Mouse (Mus musculus): ENCODE results near the gene Gimap9. TPM values are rescaled to one million over a fixed set of nuclear protein-coding genes. Genes with fewer than 3 reads are reported as not detected.
"Not testable (repeated sequence)": the region's sequence is repeated elsewhere in the genome, so short reads cannot be mapped to it uniquely, and the experiment has no call there.

Gene Gimap9
- polyA plus RNA-seq, 1 experiment from 2014 or later: 7.5 TPM

- not testable (repeated sequence) for H3K27ac ChIP-seq
- WGBS: 97% methylated on average over 4 of the region's 4 CpGs
These were observed 7.4 kb downstream of the Gimap9 start for GRCm38 (mm10) chr6:48683263-48683821.

GRCm38 (mm10) chr6:48684319-48684718, 8.4 kb downstream of the Gimap9 start, which contains the start of gene Gimap4:
TSS of gene Gimap4 (plus strand) at chr6:48684549.
- Histone ChIP-seq H3K27ac (no peak within 1 kb of the TSS), H3K4me2 (no peak within 1 kb of the TSS), H3K9ac (no peak within 1 kb of the TSS), H3K9me3 (no peaks in the 10 kb centered on the region), H3K36me3 (no peaks in the 10 kb centered on the region), H3K4me1 (no peaks in the 10 kb centered on the region), H3K27me3 (no peaks in the 10 kb centered on the region), H3K4me3 (no peak within 1 kb of the TSS)
- 67% methylated on average over 5 of the region's 5 CpGs for WGBS
- ATAC-seq (ENCODE audit: insufficient number of reproducible peaks, low FRiP score, low TSS enrichment, low read depth): no peak

More at GRCm38 (mm10) chr6:48683263-48683821, 7.4 kb downstream of the Gimap9 start:
- H3K36me3 ChIP-seq; H3K4me2 ChIP-seq; H3K9me3 ChIP-seq; H3K4me1 ChIP-seq; H3K9ac ChIP-seq; H3K4me3 ChIP-seq; ATAC-seq (ENCODE audit: insufficient number of reproducible peaks, low FRiP score, low TSS enrichment, low read depth); H3K27me3 ChIP-seq: not testable (repeated sequence)

- no peaks in the 10 kb centered on the region for H3K27me3 ChIP-seq
These were observed 8.9 kb downstream of the Gimap9 start for GRCm38 (mm10) chr6:48684806-48685205.

GRCm38 (mm10) chr6:48685251-48685650, 9.3 kb downstream of the Gimap9 start:
- H3K36me3 ChIP-seq: no peaks in the 10 kb centered on the region
- ATAC-seq (ENCODE audit: insufficient number of reproducible peaks, low FRiP score, low TSS enrichment, low read depth): no peak
- H3K27ac ChIP-seq: no peak overlapping the region
- H3K4me2 ChIP-seq: no peak overlapping the region
- H3K9ac ChIP-seq: no peak overlapping the region
- H3K9me3 ChIP-seq: no peaks in the 10 kb centered on the region
- no peak overlapping the region for H3K4me3 ChIP-seq
- no peaks in the 10 kb centered on the region for H3K4me1 ChIP-seq
- WGBS: 76% methylated on average over 2 of the region's 2 CpGs
- H3K27me3 ChIP-seq: no peaks in the 10 kb centered on the region

More at GRCm38 (mm10) chr6:48684806-48685205, 8.9 kb downstream of the Gimap9 start:
- Histone ChIP-seq H3K9ac (no peak overlapping the region), H3K27ac (no peak overlapping the region), H3K4me3 (no peak overlapping the region), H3K9me3 (no peaks in the 10 kb centered on the region), H3K4me2 (no peak overlapping the region), H3K4me1 (no peaks in the 10 kb centered on the region), H3K36me3 (no peaks in the 10 kb centered on the region)
- ATAC-seq (ENCODE audit: insufficient number of reproducible peaks, low FRiP score, low TSS enrichment, low read depth): no peak
- WGBS: 67% methylated on average over 4 of the region's 4 CpGs

DNA sequence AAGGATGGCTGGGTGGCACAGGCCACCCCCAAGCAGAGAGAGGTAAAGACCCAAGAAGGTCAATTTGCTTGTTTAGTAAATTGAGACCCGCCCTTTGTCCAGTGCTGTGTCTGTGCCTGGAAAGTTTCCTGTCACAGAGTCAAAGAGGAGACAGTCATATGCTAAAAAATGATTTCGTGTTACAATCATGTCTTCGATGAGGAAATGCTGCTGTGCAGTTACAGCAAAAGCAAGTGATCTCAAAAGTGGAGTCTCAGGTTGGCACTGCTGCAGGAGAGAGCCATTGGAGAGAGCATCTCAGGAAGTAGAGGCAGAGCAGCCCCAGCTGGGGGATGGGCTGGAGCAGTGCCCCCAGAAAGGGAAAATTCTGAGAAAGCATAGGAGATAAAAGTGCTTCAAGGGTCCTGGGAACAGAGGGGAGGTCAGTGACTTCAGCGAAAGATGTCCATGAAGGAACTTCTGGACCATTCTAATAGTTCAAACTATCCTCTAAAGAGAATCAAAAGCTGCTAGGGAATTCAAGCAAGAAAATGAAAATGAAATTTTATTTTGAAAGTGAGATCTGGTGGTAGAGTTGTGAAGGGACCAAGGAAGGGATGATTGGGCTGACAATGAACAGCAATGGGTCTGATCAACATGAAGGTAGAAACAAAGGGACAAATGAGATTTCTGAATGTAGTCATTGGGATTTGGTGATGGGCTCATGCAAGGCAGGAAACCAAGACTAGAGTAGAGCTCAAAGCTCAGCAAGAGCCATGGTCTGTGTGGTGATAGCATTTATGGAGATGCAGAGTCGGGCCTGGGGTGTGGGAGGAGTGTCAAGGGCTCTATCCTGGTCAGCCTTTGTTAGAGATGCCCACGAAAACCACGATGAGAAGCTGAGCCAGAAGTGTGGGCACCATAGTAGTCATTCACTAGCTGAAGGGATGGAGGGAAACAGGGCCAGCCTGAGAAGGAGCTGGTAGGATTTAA, 10.1 kb downstream of the Gimap9 start:
- Histone ChIP-seq H3K4me2 (no peak overlapping the region), H3K4me3 (no peak overlapping the region), H3K36me3 (no peaks in the 10 kb centered on the region), H3K9ac (no peak overlapping the region), H3K27ac (no peak overlapping the region), H3K9me3 (no peaks in the 10 kb centered on the region), H3K4me1 (no peaks in the 10 kb centered on the region), H3K27me3 (no peaks in the 10 kb centered on the region)
- no peak for ATAC-seq (ENCODE audit: insufficient number of reproducible peaks, low FRiP score, low TSS enrichment, low read depth)
- WGBS: 85% methylated on average over 7 of the region's 7 CpGs

DNA sequence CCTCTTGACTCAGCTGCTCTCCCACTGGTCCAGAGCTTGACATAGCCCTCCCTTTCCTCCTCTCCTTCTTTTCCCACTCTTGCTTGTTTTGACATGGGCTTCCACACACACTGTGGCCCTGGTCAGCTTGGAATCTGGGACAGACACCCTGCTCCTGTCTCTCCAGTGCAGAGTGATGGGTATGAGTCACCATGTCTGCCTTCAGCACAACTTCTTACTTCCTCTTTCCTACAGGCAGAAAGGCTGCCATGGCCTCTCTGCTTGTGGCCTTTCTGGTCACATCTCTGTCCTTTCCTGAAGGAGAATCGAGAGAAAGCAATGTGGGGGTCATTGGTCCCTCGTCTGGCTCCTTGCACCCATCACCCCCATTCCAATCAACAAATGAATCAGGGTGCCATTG, 11.1 kb downstream of the Gimap9 start:
- 55% methylated on average over 2 of the region's 2 CpGs for whole genome bisulfite sequencing
- Histone ChIP-seq H3K4me2 (no peak overlapping the region), H3K9ac (no peak overlapping the region), H3K27ac (no peak overlapping the region), H3K36me3 (no peaks in the 10 kb centered on the region), H3K4me3 (no peak overlapping the region), H3K27me3 (no peaks in the 10 kb centered on the region), H3K9me3 (no peaks in the 10 kb centered on the region), H3K4me1 (no peaks in the 10 kb centered on the region)
- no peak for ATAC-seq (ENCODE audit: insufficient number of reproducible peaks, low FRiP score, low TSS enrichment, low read depth)

GRCm38 (mm10) chr6:48689320-48689719, 13.4 kb downstream of the Gimap9 start:
- H3K36me3 ChIP-seq: no peaks in the 10 kb centered on the region
- H3K9ac ChIP-seq: no peak overlapping the region
- ATAC-seq (ENCODE audit: insufficient number of reproducible peaks, low FRiP score, low TSS enrichment, low read depth): no peak
- H3K4me3 ChIP-seq: no peak overlapping the region
- no peaks in the 10 kb centered on the region for H3K27me3 ChIP-seq
- no peak overlapping the region for H3K27ac ChIP-seq
- no peak overlapping the region for H3K4me2 ChIP-seq
- H3K4me1 ChIP-seq: no peaks in the 10 kb centered on the region
- WGBS: 91% methylated on average over 2 of the region's 2 CpGs
- H3K9me3 ChIP-seq: no peaks in the 10 kb centered on the region

DNA sequence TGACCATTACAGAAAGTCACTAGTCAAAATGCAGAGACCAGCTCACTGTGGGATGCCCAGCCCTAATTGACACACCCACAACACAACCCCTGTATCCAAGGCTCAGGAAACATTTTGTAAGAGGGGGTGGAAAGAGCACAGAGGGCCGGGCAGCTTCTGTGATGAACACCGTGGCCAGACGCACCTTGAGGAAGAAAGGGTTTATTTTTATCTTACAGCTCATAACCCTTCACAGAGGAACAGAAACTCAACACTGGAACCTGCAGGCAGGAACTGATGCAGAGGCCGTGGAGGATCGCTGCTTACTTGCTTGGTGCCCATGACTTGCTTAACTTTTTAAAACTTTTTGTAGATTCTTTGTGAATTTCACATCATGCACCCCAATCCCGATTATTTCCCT, 17.0 kb downstream of the Gimap9 start:
- H3K9me3 ChIP-seq: no peaks in the 10 kb centered on the region
- WGBS: 78% methylated on average over 6 of the region's 6 CpGs

GRCm38 (mm10) chr6:48696830-48697554, 21.1 kb downstream of the Gimap9 start:
- H3K4me3 ChIP-seq: no peak overlapping the region
- no peaks in the 10 kb centered on the region for H3K36me3 ChIP-seq
- H3K9ac ChIP-seq: no peak overlapping the region
- no peaks in the 10 kb centered on the region for H3K27me3 ChIP-seq
- H3K4me1 ChIP-seq: no peaks in the 10 kb centered on the region
- no peak overlapping the region for H3K27ac ChIP-seq
- no peak overlapping the region for H3K4me2 ChIP-seq
- H3K9me3 ChIP-seq: no peaks in the 10 kb centered on the region
- no peak for ATAC-seq (ENCODE audit: insufficient number of reproducible peaks, low FRiP score, low TSS enrichment, low read depth)
- WGBS: 80% methylated on average over 4 of the region's 4 CpGs

More for the DNA sequence above, 17.0 kb downstream of the Gimap9 start:
- Histone ChIP-seq H3K4me1 (no peaks in the 10 kb centered on the region), H3K4me2 (no peak overlapping the region), H3K4me3 (no peak overlapping the region), H3K27ac (no peak overlapping the region), H3K9ac (no peak overlapping the region), H3K27me3 (no peaks in the 10 kb centered on the region), H3K36me3 (no peaks in the 10 kb centered on the region)
- ATAC-seq (ENCODE audit: insufficient number of reproducible peaks, low FRiP score, low TSS enrichment, low read depth): no peak

DNA sequence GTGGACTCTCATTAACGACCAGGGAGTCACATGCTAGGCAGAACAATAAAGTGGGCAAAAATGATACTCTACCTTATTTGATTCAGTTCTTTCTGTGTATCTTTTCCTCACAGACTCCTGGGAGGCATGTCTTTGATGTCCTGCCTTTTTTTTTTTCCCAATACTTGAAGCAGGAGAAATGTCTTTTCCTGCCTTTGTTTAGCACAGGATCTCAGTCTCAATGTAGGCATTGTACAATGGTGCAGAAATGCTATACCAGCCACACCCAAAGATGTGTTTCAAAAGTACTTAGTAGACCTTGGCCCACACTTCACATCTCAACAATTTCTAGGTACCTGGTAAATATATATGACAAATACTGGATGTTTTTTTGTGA, 21.6 kb downstream of the Gimap9 start:
- Histone ChIP-seq H3K27me3 (no peaks in the 10 kb centered on the region), H3K27ac (no peak overlapping the region), H3K4me3 (no peak overlapping the region), H3K4me2 (no peak overlapping the region), H3K36me3 (no peaks in the 10 kb centered on the region), H3K9me3 (no peaks in the 10 kb centered on the region), H3K9ac (no peak overlapping the region), H3K4me1 (no peaks in the 10 kb centered on the region)
- 40% methylated on average over 1 of the region's 1 CpGs for WGBS
- no peak for ATAC-seq (ENCODE audit: insufficient number of reproducible peaks, low FRiP score, low TSS enrichment, low read depth)

DNA sequence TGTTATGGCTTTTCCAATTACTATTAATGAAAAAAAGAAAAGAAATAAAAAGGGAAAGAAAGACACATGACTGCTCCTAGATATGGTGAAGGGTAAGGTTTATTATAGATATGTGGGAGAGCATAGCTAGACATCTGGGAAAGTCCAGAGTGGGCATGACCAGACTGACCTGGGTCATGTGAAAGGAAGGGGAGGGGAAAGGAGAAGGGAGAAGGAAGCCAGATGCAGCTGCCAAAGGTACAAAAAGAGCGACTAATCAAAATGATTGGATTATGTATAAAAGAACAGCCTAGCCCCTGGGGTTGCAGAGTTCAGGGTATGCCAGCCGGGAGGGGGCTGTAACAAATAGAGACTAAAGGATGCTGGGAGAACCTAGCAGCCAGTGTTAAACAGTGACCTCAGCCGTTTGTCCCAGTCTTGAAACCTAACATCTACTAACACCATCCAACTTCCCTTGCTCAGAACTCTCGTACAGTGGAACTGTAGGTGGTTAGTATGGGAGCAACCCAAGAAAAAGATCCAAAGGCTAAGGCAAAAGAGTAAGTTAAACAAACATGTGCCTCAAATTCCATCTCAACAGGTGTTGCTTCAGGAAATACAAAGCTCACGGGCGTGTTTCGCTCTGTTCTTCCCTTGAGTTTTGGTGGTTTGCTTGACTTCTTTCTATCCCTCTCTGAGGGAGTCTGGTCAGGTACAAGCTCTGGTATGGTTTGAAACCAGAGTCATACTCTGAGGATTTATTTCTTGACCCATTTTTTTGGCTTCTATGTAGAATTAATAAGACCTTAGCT, 22.3 kb downstream of the Gimap9 start:
- no peaks in the 10 kb centered on the region for H3K36me3 ChIP-seq
- no peaks in the 10 kb centered on the region for H3K27me3 ChIP-seq
- H3K4me3 ChIP-seq: no peak overlapping the region
- WGBS: 83% methylated on average over 7 of the region's 7 CpGs
- no peak for ATAC-seq (ENCODE audit: insufficient number of reproducible peaks, low FRiP score, low TSS enrichment, low read depth)
- no peaks in the 10 kb centered on the region for H3K9me3 ChIP-seq
- no peak overlapping the region for H3K9ac ChIP-seq
- H3K4me1 ChIP-seq: no peaks in the 10 kb centered on the region
- no peak overlapping the region for H3K4me2 ChIP-seq
- H3K27ac ChIP-seq: no peak overlapping the region

Measured in limb, embryonic 15.5 days (tissue).